Mouse (Mus musculus) left cerebral cortex, postnatal 4 days (tissue): Measurements from ENCODE around the gene Capg. TPM values are rescaled to one million over a fixed set of nuclear protein-coding genes. Genes with fewer than 3 reads are reported as not detected.
A peak's percentile ranks its signal among the peaks of the same experiment; 100 is the strongest.

ENCODE experiments used
- DNase-seq: peaks from one replicate; pipeline ENCODE4 v3.0.0-alpha.2; 2022
- intact Hi-C: fragments of 180-260 bp; cut with DNase I; formaldehyde crosslinking; loops from one replicate; pipeline ENCODE4 v1.15.1; 2025
- total RNA-seq, 2 experiments: library from RNA; stranded (reverse); gene quantifications; 2 replicates each; pipeline ENCODE4 v1.2.3; 2021

Capg gene
- total RNA-seq, result 1 to 10 TPM; 2.1 to 3.4 TPM

- no peak for DNase-seq
- intact Hi-C loops, result no loop called here
Observed at GRCm38 (mm10) chr6:72544283-72544987, at the start of gene Capg. TSS of gene Capg (plus strand) at chr6:72544391.

GRCm38 (mm10) chr6:72498950-72499349, 45.2 kb upstream of the Capg start:
- intact Hi-C loops, result no loop called here
- DNase-seq, result no peak

- intact Hi-C loops, result no loop called here
- no peak for DNase-seq
Observed at GRCm38 (mm10) chr6:72503309-72503708, 40.9 kb upstream of the Capg start.

GRCm38 (mm10) chr6:72503939-72504338, 40.3 kb upstream of the Capg start:
- DNase-seq, result no peak
- intact Hi-C loops, result no loop called here

- intact Hi-C loops, result no loop called here
- DNase-seq, result no peak
Observed at GRCm38 (mm10) chr6:72506104-72506503, 38.1 kb upstream of the Capg start.

- intact Hi-C loops, result no loop called here
Observed at GRCm38 (mm10) chr6:72508596-72508995, 35.6 kb upstream of the Capg start.

GRCm38 (mm10) chr6:72509872-72510435, 34.2 kb upstream of the Capg start:
- intact Hi-C loops, result no loop called here

More at GRCm38 (mm10) chr6:72508596-72508995, 35.6 kb upstream of the Capg start:
- DNase-seq, result no peak

GRCm38 (mm10) chr6:72510686-72511421, 33.3 kb upstream of the Capg start:
- DNase-seq, result no peak
- intact Hi-C loops, result no loop called here

More at GRCm38 (mm10) chr6:72509872-72510435, 34.2 kb upstream of the Capg start:
- DNase-seq, result no peak

GRCm38 (mm10) chr6:72512386-72513070, 31.7 kb upstream of the Capg start:
- peak; percentile 92 for DNase-seq
- intact Hi-C loops, result no loop called here

GRCm38 (mm10) chr6:72513071-72513440, 31.1 kb upstream of the Capg start:
- DNase-seq, result no peak
- intact Hi-C loops, result no loop called here

- intact Hi-C loops, result loop anchor here (5.0 kb wide), 1 partner anchor 78 kb away; the partner anchor contains the start of gene Mat2a
- DNase-seq, result no peak
Observed at GRCm38 (mm10) chr6:72515644-72516043, 28.5 kb upstream of the Capg start.

- intact Hi-C loops, result loop anchor here (5.0 kb wide), 1 partner anchor 82 kb away; the partner anchor contains the start of gene Mat2a
- no peak for DNase-seq
Observed at GRCm38 (mm10) chr6:72518842-72519241, 25.3 kb upstream of the Capg start.

GRCm38 (mm10) chr6:72519303-72519702, 24.9 kb upstream of the Capg start:
- DNase-seq, result no peak
- intact Hi-C loops, result loop anchor here (5.0 kb wide), 1 partner anchor 82 kb away; the partner anchor contains the start of gene Mat2a

GRCm38 (mm10) chr6:72519892-72520663, 24.1 kb upstream of the Capg start:
- intact Hi-C loops, result loop anchor here (5.0 kb wide), 1 partner anchor 83 kb away; the partner anchor contains the start of gene Mat2a
- DNase-seq, result peak; percentile 75

GRCm38 (mm10) chr6:72520904-72521303, 23.3 kb upstream of the Capg start:
- DNase-seq, result no peak
- intact Hi-C loops, result no loop called here

- no peak for DNase-seq
- intact Hi-C loops, result no loop called here
Observed at GRCm38 (mm10) chr6:72521607-72522006, 22.6 kb upstream of the Capg start, which contains the start of gene Sh2d6. TSS of gene Sh2d6 (minus strand) at chr6:72521707.

GRCm38 (mm10) chr6:72522288-72522687, 21.9 kb upstream of the Capg start:
- no peak for DNase-seq
- intact Hi-C loops, result no loop called here

GRCm38 (mm10) chr6:72523222-72523621, 21.0 kb upstream of the Capg start:
- DNase-seq, result no peak
- intact Hi-C loops, result no loop called here

- DNase-seq, result no peak
- intact Hi-C loops, result no loop called here
Observed at GRCm38 (mm10) chr6:72524160-72524559, 20.0 kb upstream of the Capg start.

GRCm38 (mm10) chr6:72527070-72527469, 17.1 kb upstream of the Capg start:
- intact Hi-C loops, result no loop called here
- DNase-seq, result no peak
